Mouse (Mus musculus) heart, adult 18-20 months (tissue): ENCODE results near the gene Tbc1d16. TPM values are rescaled to one million over a fixed set of nuclear protein-coding genes. Genes with fewer than 3 reads are reported as not detected.
A peak's percentile ranks its signal among the peaks of the same experiment; 100 is the strongest.
"Not testable (repeated sequence)": the region's sequence is repeated elsewhere in the genome, so short reads cannot be mapped to it uniquely, and the experiment has no call there.

Experiments used
- DNase-seq, 2 experiments: peaks; one replicate each; pipeline ENCODE4 v3.0.0; 2021 to 2022; ENCODE audit warnings: mixed read lengths in 1 of 2
- microRNA-seq, 2 experiments: library from miRNA; unstranded; fragments of <30 nt; microRNA quantifications; one replicate each; pipeline ENCODE4 v1.2.0; 2022
- total RNA-seq, 2 experiments: library from RNA; stranded (reverse); gene quantifications; 2 replicates each; pipeline ENCODE4 v1.2.3; 2021

Tbc1d16 gene
- total RNA-seq, 2 experiments from 2014 or later: 54.9 to 56.9 TPM

DNA sequence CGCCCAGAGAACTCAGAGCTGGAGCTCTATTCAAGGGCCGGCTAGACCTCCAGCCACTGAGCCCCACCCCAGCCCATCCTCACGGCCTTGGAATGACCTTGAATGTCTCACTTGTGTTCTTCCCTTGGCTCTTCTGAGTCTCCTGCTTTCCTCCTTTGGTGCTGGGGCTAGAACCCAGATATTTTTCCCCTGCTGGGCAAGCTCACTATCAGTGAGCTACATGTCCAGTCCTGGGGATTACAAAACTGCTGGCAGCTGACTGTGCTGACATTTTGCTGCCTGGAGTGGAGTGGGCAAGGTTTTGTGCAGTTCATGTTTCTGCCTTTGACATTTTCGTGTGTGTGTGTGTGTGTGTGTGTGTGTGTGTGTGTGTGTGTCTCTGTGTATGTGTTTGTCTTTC is 111.3 kb downstream of the Tbc1d16 start:
- DNase-seq: no peak

- DNase-seq: no peak
These were observed 115.6 kb downstream of the Tbc1d16 start for GRCm38 (mm10) chr11:119112721-119113120.

DNA sequence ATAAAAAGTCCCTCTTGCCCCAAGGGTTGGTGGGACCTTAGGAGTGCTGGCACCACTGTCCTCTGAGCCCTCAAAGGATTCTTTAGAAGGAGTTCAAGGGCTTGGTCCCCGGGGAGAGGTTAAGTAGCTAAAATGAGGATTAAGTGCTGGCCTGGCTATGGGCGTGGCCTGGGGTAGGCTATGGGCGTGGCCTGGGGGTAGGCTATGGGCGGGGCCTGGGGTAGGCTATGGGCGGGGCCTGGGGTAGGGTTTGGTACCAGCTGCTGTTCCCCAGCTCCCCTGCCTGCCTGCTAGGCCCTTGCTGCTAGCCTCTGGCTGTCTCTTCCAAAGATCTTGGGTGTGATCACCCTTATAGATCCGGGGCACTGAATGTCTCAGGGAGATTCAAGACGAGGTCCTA is 117.0 kb downstream of the Tbc1d16 start:
- DNase-seq: no peak

DNA sequence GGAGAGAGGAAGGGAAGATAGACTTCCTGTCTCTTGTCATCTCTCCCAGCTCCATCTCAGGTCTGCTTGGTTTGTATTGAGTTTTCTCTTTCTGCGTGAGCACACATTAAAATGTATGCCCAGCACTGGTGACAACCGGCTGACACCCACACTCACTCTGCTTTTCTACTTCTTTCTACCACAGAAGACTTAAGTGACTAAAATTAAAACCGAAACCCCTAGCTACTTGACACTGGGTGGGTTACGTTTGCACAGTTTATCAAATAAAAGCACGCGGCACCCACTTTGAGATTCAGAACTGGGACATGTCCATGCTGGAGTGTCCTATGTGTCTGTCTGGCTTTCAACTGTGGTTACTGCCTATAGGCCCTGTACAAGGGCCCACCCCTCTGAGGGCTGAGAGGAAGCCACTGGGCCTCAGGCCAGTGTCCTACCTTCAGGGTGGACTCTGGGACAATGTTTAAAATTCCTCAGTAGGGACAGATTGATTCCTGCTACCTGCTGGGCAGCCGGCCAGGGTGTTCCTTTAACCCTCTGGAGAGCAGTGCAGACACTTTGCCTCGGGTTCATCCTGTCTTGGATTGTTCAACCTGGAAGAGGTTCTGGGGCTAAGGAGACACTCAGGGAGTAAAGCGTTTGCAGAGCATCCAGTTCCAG is 118.8 kb downstream of the Tbc1d16 start:
- DNase-seq: no peak

GRCm38 (mm10) chr11:119108573-119109263 is 119.6 kb downstream of the Tbc1d16 start:
- DNase-seq: no peak

DNA sequence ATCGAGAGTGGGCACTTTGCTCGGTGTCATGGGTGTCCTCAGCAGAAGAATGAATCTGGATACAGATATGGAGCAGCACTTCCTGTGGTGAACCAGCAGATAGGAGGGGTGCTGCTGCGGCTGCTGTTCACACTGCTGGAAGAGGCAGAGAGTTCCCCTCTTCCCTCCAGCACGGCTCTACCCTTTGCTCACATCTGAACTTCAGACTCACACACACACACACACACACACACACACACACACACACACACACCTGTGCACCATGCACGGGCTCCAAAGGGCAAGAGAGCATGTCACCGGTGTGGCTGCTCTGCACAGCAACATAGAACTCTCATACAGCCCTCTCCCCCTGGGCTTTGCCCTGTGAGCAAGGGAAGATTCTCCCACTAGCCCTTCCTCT is 122.0 kb downstream of the Tbc1d16 start:
- DNase-seq: no peak

DNA sequence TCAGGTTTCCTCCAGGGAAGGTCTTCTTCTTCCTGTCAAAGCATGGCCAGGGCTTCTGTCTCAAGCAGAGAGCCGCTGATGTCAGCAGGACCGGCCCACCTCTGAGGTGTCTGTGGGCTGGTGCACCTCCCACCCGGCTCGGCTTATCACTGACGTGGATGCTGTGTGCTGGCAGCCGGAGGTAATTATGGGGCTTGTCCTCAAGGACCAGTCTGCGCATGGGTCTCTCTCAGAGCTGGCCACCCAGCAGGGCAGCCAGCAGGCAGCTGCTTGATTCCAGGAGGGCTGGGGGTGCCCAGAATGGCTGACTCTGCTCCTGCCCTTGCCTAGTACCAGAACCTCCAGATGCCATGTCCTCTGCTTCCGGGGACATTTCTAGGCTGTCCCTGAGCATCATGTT is 122.6 kb downstream of the Tbc1d16 start:
- DNase-seq: peak in 1 of 2 experiments; percentile 13

- no peak for DNase-seq
These were observed 123.2 kb downstream of the Tbc1d16 start for GRCm38 (mm10) chr11:119105071-119105609.

DNA sequence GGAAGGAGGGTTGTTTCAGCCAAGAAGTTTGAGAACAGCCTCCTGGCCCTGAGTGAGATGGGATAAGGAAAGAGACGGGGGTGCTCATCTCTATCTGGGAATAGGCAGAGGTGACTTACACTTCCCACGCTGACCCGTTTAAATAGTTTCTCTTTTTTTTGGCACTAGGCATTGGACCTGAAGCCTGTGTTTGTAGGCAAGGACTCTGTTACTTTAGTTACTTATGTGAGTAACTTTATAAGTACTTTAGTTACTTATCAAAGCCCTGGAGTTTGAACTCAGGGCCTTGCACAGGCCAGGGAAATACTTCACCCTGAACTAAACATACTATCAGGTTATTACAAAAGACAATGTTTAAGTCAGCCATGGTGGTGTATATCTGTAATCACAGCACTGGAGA is 124.3 kb downstream of the Tbc1d16 start:
- no peak for DNase-seq

- DNase-seq: not testable (repeated sequence)
These were observed 127.9 kb downstream of the Tbc1d16 start for GRCm38 (mm10) chr11:119100355-119100754.

DNA sequence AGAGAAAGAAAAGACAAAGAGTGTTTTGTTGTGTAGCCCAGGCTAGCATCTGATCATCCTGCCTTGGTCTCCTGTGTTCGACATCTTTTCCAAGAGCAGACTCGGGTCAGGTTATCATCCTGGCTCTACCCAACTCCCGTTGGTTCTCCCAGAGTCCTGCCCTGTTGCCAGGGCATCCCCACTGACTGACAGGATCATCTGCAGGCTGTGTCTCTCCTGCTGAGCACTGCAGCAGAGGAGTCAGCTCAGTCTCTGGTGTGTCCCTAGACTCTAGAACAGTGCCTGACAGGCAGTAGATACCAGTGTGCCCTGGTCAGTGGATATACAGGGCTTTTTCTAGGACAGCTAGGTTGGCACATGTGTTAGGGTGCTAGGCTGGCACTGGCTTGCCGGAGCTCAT is 130.1 kb downstream of the Tbc1d16 start:
- no peak for DNase-seq

DNA sequence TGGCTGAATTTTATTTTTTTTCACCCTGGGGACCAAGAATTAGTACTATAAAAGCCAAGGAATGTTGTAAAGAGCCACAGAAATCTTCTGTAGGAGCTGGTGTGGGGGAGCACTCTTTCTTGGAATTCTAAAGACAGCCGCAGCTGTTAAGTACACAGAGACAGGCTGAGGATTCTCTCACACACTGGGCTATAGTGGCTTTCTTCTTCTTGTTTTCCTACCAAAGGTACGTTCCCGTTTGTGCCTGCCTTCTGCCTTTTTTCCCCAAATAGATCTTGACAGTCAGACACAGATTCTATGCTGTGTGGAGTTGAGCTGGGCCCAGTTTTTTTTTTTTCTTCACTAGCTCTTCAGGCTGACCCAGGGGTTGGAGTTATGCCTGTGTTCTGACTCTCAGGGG is 132.9 kb downstream of the Tbc1d16 start:
- DNase-seq: no peak

- DNase-seq: no peak
These were observed 135.0 kb downstream of the Tbc1d16 start for GRCm38 (mm10) chr11:119093322-119093721.

Small RNAs within 50 kb of the gene (microRNA-seq; reads per million reads assigned to microRNA genes)
- gene Mir6934: 5.3 to 5.4 reads per million in 2 experiments

Other genes starting within 250 kb of the Tbc1d16 start
- not detected for gene Enpp7, start 240.3 kb downstream of the Tbc1d16 start, total RNA-seq
- 1 to 10 TPM; 1.5 to 2.6 TPM for gene Cbx2, start 205.5 kb downstream of the Tbc1d16 start, total RNA-seq
- 1 to 10 TPM; 3.1 to 4.0 TPM for gene Cbx8, start 187.5 kb downstream of the Tbc1d16 start, total RNA-seq
- 1 to 10 TPM; 6.5 to 7.2 TPM for gene Cbx4, start 142.3 kb downstream of the Tbc1d16 start, total RNA-seq
- under 1 TPM; 0.17 to 0.21 TPM for gene Ccdc40, start 73 bp upstream of the Tbc1d16 start, total RNA-seq
- 100 to 1,000 TPM in 1 of 2 experiments, 10 to 100 TPM in 1; 91.3 to 110 TPM for gene Gaa, start 39.4 kb upstream of the Tbc1d16 start, total RNA-seq
- gene Eif4a3, start 71.6 kb upstream of the Tbc1d16 start, total RNA-seq: 10 to 100 TPM; 62.5 to 71.7 TPM
- gene Card14, start 79.3 kb upstream of the Tbc1d16 start, total RNA-seq: not detected
- gene Sgsh, start 127.0 kb upstream of the Tbc1d16 start, total RNA-seq: 1 to 10 TPM; 4.8 to 5.6 TPM
- 1 to 10 TPM; 3.1 TPM for gene Slc26a11, start 127.1 kb upstream of the Tbc1d16 start, total RNA-seq
- 10 to 100 TPM; 14.6 to 15.2 TPM for gene Rnf213, start 164.6 kb upstream of the Tbc1d16 start, total RNA-seq